Mouse (Mus musculus): ENCODE results near the gene Lhfpl5. TPM values are rescaled to one million over a fixed set of nuclear protein-coding genes. Genes with fewer than 3 reads are reported as not detected.

Gene Lhfpl5
- 0.16 and 0.32 TPM in 2 replicates for polyA plus RNA-seq (2016; fragmentation: Nextera tagmentation; extraction: Ambion mirVana)

DNA sequence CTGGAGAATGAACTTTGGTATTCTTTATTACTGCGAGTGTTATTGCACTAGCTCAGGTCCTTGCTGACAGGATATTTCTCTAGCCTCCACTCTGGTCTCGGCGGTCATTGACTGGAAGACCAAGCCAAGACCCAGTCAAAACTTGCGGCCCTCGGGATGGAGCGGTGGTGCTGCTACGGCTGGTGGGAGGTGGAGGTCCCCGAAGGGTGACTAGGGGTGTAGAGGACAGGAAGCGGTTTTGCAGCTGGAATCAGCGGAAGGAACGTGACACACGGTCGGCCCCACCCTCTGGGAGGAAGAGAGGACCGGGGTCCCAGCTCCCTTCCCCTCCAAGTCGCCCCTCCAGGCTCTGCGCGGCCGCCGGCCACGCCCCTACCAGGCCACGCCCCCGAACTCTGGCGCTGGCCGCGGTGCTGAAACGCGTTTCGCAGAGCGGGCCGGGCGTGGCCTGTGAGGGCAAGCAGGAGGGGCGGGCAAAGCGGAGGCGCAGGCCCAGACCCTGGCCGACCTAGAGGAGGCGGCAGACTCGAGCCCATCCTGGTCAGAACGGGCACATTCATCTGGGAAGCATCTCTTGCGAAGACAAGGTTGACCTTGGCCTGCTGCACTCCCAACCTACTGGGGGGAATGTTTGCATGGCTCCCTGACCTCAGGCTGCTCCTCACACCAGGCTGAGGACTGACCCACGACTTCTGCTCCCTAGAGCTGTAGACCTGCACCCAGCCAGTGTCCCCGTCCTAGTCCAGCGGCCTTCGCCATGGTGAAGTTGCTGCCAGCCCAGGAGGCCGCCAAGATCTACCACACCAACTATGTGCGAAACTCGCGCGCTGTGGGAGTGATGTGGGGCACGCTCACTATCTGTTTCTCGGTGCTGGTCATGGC, at the start of gene Lhfpl5:
Lhfpl5 (plus strand) TSS at position 398 of the 882 bp plus-strand sequence.
- no peaks in the 10 kb centered on the region for H3K9me3 ChIP-seq (replicated peaks)
- H3K4me3 ChIP-seq, result 0 out of 2 replicates have a peak within 1 kb of the TSS, but pooled peaks have one; percentile 14
- ATAC-seq, result peak; percentile 62
- 14% methylated on average over 50 of the region's 50 CpGs for WGBS (ENCODE audit: insufficient replicate concordance)
- H3K36me3 ChIP-seq, result no peaks in the 10 kb centered on the region
- H3K27ac ChIP-seq, result no peak within 1 kb of the TSS
- peaks cover 7% of the 10 kb centered on the region for H3K4me1 ChIP-seq
- H3K4me2 ChIP-seq, result peak within 1 kb of the TSS; percentile 45
- peaks cover 22% of the 10 kb centered on the region for H3K27me3 ChIP-seq (replicated peaks)
- H3K9ac ChIP-seq, result no peak within 1 kb of the TSS

GRCm38 (mm10) chr17:28527184-28528042, 48.0 kb upstream of the Lhfpl5 start:
- Histone ChIP-seq H3K27me3 (replicated peaks) (peaks cover 43% of the 10 kb centered on the region), H3K9ac (no peak overlapping the region), H3K36me3 (no peaks in the 10 kb centered on the region), H3K4me2 (peak overlapping the region; percentile 37), H3K4me3 (no peak overlapping the region), H3K4me1 (peaks cover 38% of the 10 kb centered on the region), H3K27ac (no peak overlapping the region), H3K9me3 (replicated peaks) (no peaks in the 10 kb centered on the region)
- ATAC-seq, result no peak
- 29% methylated on average over 12 of the region's 12 CpGs for WGBS (ENCODE audit: insufficient replicate concordance)

DNA sequence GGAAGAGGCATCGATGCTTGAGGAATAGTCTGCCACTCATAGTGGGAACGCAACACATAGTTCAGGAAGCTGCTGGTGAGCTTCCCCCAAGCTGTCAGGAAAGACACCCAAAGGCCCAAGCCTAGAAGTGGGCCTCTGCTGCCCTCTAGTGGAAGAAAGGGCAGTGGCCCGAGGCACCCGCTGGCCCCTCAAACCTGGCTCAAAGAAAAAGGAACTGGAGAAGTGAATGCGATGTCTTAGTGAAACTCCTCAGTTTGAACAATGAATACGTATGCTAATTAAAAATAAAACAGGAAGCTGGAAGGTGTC, 47.4 kb upstream of the Lhfpl5 start:
- WGBS (ENCODE audit: insufficient replicate concordance), result under 1% methylated on average over 6 of the region's 6 CpGs
- peaks cover 37% of the 10 kb centered on the region for H3K27me3 ChIP-seq (replicated peaks)
- no peaks in the 10 kb centered on the region for H3K36me3 ChIP-seq
- no peak overlapping the region for H3K4me3 ChIP-seq
- H3K27ac ChIP-seq, result no peak overlapping the region
- ATAC-seq, result no peak
- H3K4me1 ChIP-seq, result peaks cover 32% of the 10 kb centered on the region
- H3K9ac ChIP-seq, result no peak overlapping the region
- no peaks in the 10 kb centered on the region for H3K9me3 ChIP-seq (replicated peaks)
- peak overlapping the region; percentile 37 for H3K4me2 ChIP-seq

DNA sequence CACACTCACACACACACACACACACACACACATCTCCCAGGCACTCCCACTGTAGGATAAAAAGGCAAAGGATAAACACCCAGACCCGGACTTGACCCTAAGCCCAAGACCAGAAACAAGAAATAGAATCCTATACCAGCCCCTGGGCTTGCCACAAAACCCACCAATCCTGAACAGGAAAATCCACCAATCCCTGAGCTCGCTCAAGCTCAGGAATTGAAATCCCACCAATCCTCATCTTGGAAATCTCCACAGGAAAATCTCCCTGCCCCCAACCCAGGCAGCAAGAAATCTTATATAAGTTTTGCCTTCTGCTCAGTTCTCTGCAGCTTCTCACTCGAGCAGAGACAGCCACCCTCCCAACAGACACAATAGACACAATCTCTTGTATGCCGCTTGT, 46.3 kb upstream of the Lhfpl5 start:
- Histone ChIP-seq H3K36me3 (no peaks in the 10 kb centered on the region), H3K27me3 (replicated peaks) (peaks cover 30% of the 10 kb centered on the region), H3K27ac (no peak overlapping the region), H3K4me1 (peaks cover 21% of the 10 kb centered on the region), H3K4me2 (no peak overlapping the region), H3K9ac (no peak overlapping the region), H3K4me3 (no peak overlapping the region), H3K9me3 (replicated peaks) (no peaks in the 10 kb centered on the region)
- 55% methylated on average over 4 of the region's 4 CpGs for WGBS (ENCODE audit: insufficient replicate concordance)
- ATAC-seq, result no peak

DNA sequence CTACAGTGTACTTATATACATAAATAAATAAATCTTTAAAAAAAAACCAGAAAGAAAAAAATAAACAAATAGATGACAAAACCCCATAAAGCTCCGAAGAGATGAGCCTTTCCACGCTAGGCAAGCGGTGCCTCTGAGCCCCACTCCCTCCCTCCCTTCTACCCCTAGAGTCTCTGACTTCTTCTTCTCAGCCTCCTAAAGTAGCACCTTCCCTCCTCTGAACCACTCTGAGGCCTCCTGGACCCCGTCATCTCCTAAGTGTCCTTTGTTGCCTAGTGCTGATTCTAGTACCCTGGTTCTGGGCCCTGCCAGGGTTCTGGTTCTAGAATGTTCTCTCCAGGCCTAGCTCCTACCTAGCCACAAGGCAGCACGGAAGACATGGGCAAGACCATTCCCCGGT, 44.9 kb upstream of the Lhfpl5 start, which contains the start of gene Armc12:
Armc12 (plus strand) TSS at position 301 of the 400 bp plus-strand sequence.
- Histone ChIP-seq H3K4me1 (peaks cover 16% of the 10 kb centered on the region), H3K4me3 (no peak within 1 kb of the TSS), H3K27me3 (replicated peaks) (peaks cover 21% of the 10 kb centered on the region), H3K4me2 (no peak within 1 kb of the TSS), H3K36me3 (no peaks in the 10 kb centered on the region), H3K9ac (no peak within 1 kb of the TSS), H3K27ac (no peak within 1 kb of the TSS), H3K9me3 (replicated peaks) (no peaks in the 10 kb centered on the region)
- ATAC-seq, result no peak
- WGBS (ENCODE audit: insufficient replicate concordance), result 72% methylated on average over 6 of the region's 6 CpGs

- no peak overlapping the region for H3K27ac ChIP-seq
- no peak overlapping the region for H3K4me3 ChIP-seq
- H3K27me3 ChIP-seq (replicated peaks), result peaks cover 26% of the 10 kb centered on the region
- ATAC-seq, result 0 out of 2 replicates have a peak, but pooled peaks have one; percentile 30
- no peak overlapping the region for H3K9ac ChIP-seq
- H3K4me2 ChIP-seq, result 0 out of 2 replicates have a peak overlapping the region, but pooled peaks have one; percentile 0
- H3K4me1 ChIP-seq, result peaks cover 15% of the 10 kb centered on the region
- H3K9me3 ChIP-seq (replicated peaks), result no peaks in the 10 kb centered on the region
- 10% methylated on average over 18 of the region's 18 CpGs for WGBS (ENCODE audit: insufficient replicate concordance)
- no peaks in the 10 kb centered on the region for H3K36me3 ChIP-seq
Measured at GRCm38 (mm10) chr17:28531946-28532345, 43.5 kb upstream of the Lhfpl5 start.

DNA sequence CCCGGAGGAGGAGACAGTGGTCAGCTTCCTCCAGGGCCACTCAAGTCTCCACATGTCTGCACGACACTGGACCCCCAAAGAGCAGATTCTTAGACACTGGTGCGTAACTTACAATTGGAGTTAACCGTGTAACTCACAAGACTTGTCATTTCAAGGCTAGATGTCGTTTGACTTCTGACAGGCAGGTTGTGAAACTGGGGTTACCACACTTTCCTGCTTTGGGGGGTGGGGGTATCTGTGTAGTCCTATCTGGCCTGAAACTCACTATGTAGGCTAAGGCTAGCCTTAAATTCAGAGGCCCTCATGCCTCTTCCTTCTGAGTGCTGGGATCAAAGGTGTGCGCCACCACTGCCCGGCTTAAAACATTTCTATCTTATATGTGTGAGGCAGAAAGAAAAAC, 42.9 kb upstream of the Lhfpl5 start:
- Histone ChIP-seq H3K36me3 (no peaks in the 10 kb centered on the region), H3K9me3 (replicated peaks) (no peaks in the 10 kb centered on the region), H3K27ac (no peak overlapping the region), H3K4me1 (peaks cover 9% of the 10 kb centered on the region), H3K27me3 (replicated peaks) (peaks cover 30% of the 10 kb centered on the region), H3K4me2 (no peak overlapping the region), H3K4me3 (no peak overlapping the region), H3K9ac (no peak overlapping the region)
- ATAC-seq, result no peak
- WGBS (ENCODE audit: insufficient replicate concordance), result 74% methylated on average over 7 of the region's 7 CpGs

DNA sequence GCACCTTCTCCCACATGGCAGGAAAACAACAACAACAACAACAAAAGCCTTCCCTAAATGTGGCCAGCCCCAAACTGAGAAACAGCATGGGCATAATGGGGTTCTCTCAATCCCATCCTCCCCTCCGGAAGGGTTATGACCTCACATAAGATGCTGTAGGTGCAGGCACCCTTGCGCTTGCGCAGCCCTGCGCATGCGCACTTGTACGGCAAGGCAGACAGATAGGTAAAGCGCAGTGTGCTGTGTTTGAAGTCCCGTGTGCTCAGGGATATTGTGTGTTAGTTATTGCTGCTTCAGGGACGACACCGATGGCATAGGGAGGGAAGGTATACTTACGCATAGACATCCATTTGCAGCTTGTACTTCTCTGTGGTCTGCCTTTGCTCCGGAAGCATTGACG, 42.1 kb upstream of the Lhfpl5 start:
- H3K4me3 ChIP-seq, result no peak overlapping the region
- peaks cover 6% of the 10 kb centered on the region; the same call in 1 of the 2 replicates for H3K4me1 ChIP-seq
- H3K36me3 ChIP-seq, result no peaks in the 10 kb centered on the region
- H3K9ac ChIP-seq, result no peak overlapping the region
- WGBS (ENCODE audit: insufficient replicate concordance), result 75% methylated on average over 13 of the region's 13 CpGs
- H3K9me3 ChIP-seq (replicated peaks), result no peaks in the 10 kb centered on the region
- no peak overlapping the region for H3K27ac ChIP-seq
- no peak for ATAC-seq
- peaks cover 31% of the 10 kb centered on the region for H3K27me3 ChIP-seq (replicated peaks)
- no peak overlapping the region for H3K4me2 ChIP-seq

- Histone ChIP-seq H3K9ac (no peak overlapping the region), H3K27ac (no peak overlapping the region), H3K36me3 (no peaks in the 10 kb centered on the region), H3K4me2 (no peak overlapping the region), H3K4me3 (no peak overlapping the region), H3K27me3 (replicated peaks) (peaks cover 26% of the 10 kb centered on the region), H3K4me1 (no peaks in the 10 kb centered on the region), H3K9me3 (replicated peaks) (peaks cover 4% of the 10 kb centered on the region)
- WGBS (ENCODE audit: insufficient replicate concordance), result 36% methylated on average over 12 of the region's 12 CpGs
- no peak for ATAC-seq
Measured at GRCm38 (mm10) chr17:28537881-28538280, 37.6 kb upstream of the Lhfpl5 start.

GRCm38 (mm10) chr17:28546925-28547324, 28.5 kb upstream of the Lhfpl5 start:
- no peak overlapping the region for H3K9ac ChIP-seq
- H3K4me3 ChIP-seq, result no peak overlapping the region
- WGBS (ENCODE audit: insufficient replicate concordance), result 42% methylated on average over 1 of the region's 1 CpGs
- ATAC-seq, result no peak
- H3K4me1 ChIP-seq, result no peaks in the 10 kb centered on the region
- H3K4me2 ChIP-seq, result no peak overlapping the region
- H3K27ac ChIP-seq, result no peak overlapping the region
- peaks cover under 1% of the 10 kb centered on the region for H3K9me3 ChIP-seq (replicated peaks)
- peaks cover 13% of the 10 kb centered on the region; the same call in 1 of the 2 replicates for H3K27me3 ChIP-seq (replicated peaks)
- no peaks in the 10 kb centered on the region for H3K36me3 ChIP-seq

GRCm38 (mm10) chr17:28548550-28548949, 26.9 kb upstream of the Lhfpl5 start:
- 52% methylated on average over 11 of the region's 11 CpGs for WGBS (ENCODE audit: insufficient replicate concordance)
- H3K4me2 ChIP-seq, result no peak overlapping the region

DNA sequence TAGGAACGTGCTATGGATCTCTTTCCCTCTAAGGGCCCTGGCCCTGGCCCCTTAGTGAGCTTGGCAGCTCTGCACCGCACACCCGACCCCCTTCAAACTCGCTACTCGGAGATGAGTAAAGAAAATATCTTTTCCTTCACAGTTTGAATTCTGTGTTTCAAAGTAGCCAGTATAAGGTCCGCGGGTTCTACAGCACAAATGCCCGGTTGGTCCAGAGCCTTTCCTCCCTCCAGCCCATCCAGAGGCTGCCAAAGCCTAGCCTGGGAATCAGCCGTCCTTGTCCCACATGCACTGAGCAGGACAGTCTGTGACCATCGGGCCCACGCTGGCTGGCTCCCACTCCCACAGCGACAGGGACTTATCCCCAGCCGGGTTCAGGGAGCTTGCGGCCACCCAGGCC, 26.3 kb upstream of the Lhfpl5 start, which contains the start of gene Clpsl2:
Clpsl2 (plus strand) TSS at position 301 of the 400 bp plus-strand sequence.
- ATAC-seq, result no peak
- no peak within 1 kb of the TSS for H3K4me2 ChIP-seq
- no peak within 1 kb of the TSS for H3K27ac ChIP-seq
- H3K36me3 ChIP-seq, result no peaks in the 10 kb centered on the region
- WGBS (ENCODE audit: insufficient replicate concordance), result 64% methylated on average over 14 of the region's 14 CpGs
- no peaks in the 10 kb centered on the region for H3K4me1 ChIP-seq
- no peak within 1 kb of the TSS for H3K9ac ChIP-seq
- no peaks in the 10 kb centered on the region for H3K9me3 ChIP-seq (replicated peaks)
- H3K27me3 ChIP-seq (replicated peaks), result peaks cover 13% of the 10 kb centered on the region; the same call in 1 of the 2 replicates
- no peak within 1 kb of the TSS for H3K4me3 ChIP-seq

More at GRCm38 (mm10) chr17:28548550-28548949, 26.9 kb upstream of the Lhfpl5 start:
- no peak for ATAC-seq
- H3K9me3 ChIP-seq (replicated peaks), result no peaks in the 10 kb centered on the region
- no peak overlapping the region for H3K4me3 ChIP-seq
- no peaks in the 10 kb centered on the region for H3K4me1 ChIP-seq
- H3K27ac ChIP-seq, result no peak overlapping the region
- H3K27me3 ChIP-seq (replicated peaks), result peaks cover 13% of the 10 kb centered on the region; the same call in 1 of the 2 replicates
- no peaks in the 10 kb centered on the region for H3K36me3 ChIP-seq
- H3K9ac ChIP-seq, result no peak overlapping the region

Data from liver, embryonic 12.5 days (tissue).